Mouse (Mus musculus): ENCODE measurements around the gene Ap1s1.

Gene Ap1s1

GRCm38 (mm10) chr5:137026092-137026491 is 19.8 kb downstream of the Ap1s1 start, which contains the start of gene Vgf:
Gene Vgf, plus strand, starts transcription at chr5:137026392.
- DNase-seq (ENCODE audit: extremely low read depth, low read depth, low spot score), result no peak

GRCm38 (mm10) chr5:137025132-137025531 is 20.8 kb downstream of the Ap1s1 start:
- no peak for DNase-seq (ENCODE audit: extremely low read depth, low read depth, low spot score)

GRCm38 (mm10) chr5:137024318-137024717 is 21.6 kb downstream of the Ap1s1 start:
- no peak for DNase-seq (ENCODE audit: extremely low read depth, low read depth, low spot score)

GRCm38 (mm10) chr5:137015913-137016312 is 30.0 kb downstream of the Ap1s1 start:
- DNase-seq (ENCODE audit: extremely low read depth, low read depth, low spot score), result no peak

GRCm38 (mm10) chr5:137012401-137012950 is 33.5 kb downstream of the Ap1s1 start:
- no peak for DNase-seq (ENCODE audit: extremely low read depth, low read depth, low spot score)

- no peak for DNase-seq (ENCODE audit: extremely low read depth, low read depth, low spot score)
These were observed 35.9 kb downstream of the Ap1s1 start for GRCm38 (mm10) chr5:137009988-137010387.

GRCm38 (mm10) chr5:137007276-137007675 is 38.7 kb downstream of the Ap1s1 start:
- no peak for DNase-seq (ENCODE audit: extremely low read depth, low read depth, low spot score)

GRCm38 (mm10) chr5:137000612-137001011 is 45.3 kb downstream of the Ap1s1 start:
- no peak for DNase-seq (ENCODE audit: extremely low read depth, low read depth, low spot score)

GRCm38 (mm10) chr5:136999449-136999848 is 46.5 kb downstream of the Ap1s1 start:
- DNase-seq (ENCODE audit: extremely low read depth, low read depth, low spot score), result no peak

- no peak for DNase-seq (ENCODE audit: extremely low read depth, low read depth, low spot score)
These were observed 56.1 kb downstream of the Ap1s1 start for GRCm38 (mm10) chr5:136989801-136990200.

- no peak for DNase-seq (ENCODE audit: extremely low read depth, low read depth, low spot score)
These were observed 57.5 kb downstream of the Ap1s1 start for GRCm38 (mm10) chr5:136988420-136988819.

GRCm38 (mm10) chr5:136987934-136988271 is 58.0 kb downstream of the Ap1s1 start, which contains the start of gene Znhit1:
Gene Znhit1, minus strand, starts transcription at chr5:136988021.
- DNase-seq (ENCODE audit: extremely low read depth, low read depth, low spot score), result no peak

- DNase-seq (ENCODE audit: extremely low read depth, low read depth, low spot score), result no peak
These were observed 58.6 kb downstream of the Ap1s1 start for GRCm38 (mm10) chr5:136987138-136987933.

- DNase-seq (ENCODE audit: extremely low read depth, low read depth, low spot score), result peak; percentile 72
These were observed 59.2 kb downstream of the Ap1s1 start, which contains the start of gene Plod3 for GRCm38 (mm10) chr5:136986695-136987137. Gene Plod3, plus strand, starts transcription at chr5:136987019.
